Mouse (Mus musculus) heart, embryonic 16.5 days (tissue): Measurements from ENCODE around the gene Rwdd1. TPM values are rescaled to one million over a fixed set of nuclear protein-coding genes. Genes with fewer than 3 reads are reported as not detected.

Experiments used
- polyA plus RNA-seq: library from polyadenylated mRNA; unstranded; fragments of >200 nt; fragmentation: Nextera tagmentation; extraction: Ambion mirVana; gene quantifications from 2 replicates; pipeline ENCODE4 v1.2.1, GENCODE M21; 2015

Rwdd1 gene
- polyA plus RNA-seq, 1 experiment from 2014 or later = 94.5 TPM

Other genes starting within 250 kb of the Rwdd1 start
- not detected in 2 replicates for gene Sult3a2, start 232.9 kb downstream of the Rwdd1 start, polyA plus RNA-seq
- gene Sult3a1, start 161.9 kb downstream of the Rwdd1 start, polyA plus RNA-seq = not detected in 2 replicates
- 0.20 and 0.25 TPM in 2 replicates for gene Rsph4a, start 114.5 kb downstream of the Rwdd1 start, polyA plus RNA-seq
- 13.1 and 14.1 TPM in 2 replicates for gene Zup1, start 68.4 kb downstream of the Rwdd1 start, polyA plus RNA-seq
- not detected in 2 replicates for gene Trappc3l, start 18.0 kb upstream of the Rwdd1 start, polyA plus RNA-seq
- gene Calhm4, start 24.7 kb upstream of the Rwdd1 start, polyA plus RNA-seq = not detected in 2 replicates
- 1.8 TPM in 2 replicates for gene Calhm5, start 76.9 kb upstream of the Rwdd1 start, polyA plus RNA-seq
- 0.59 and 1.8 TPM in 2 replicates for gene Calhm6, start 108.4 kb upstream of the Rwdd1 start, polyA plus RNA-seq
- gene Dse, start 188.1 kb upstream of the Rwdd1 start, polyA plus RNA-seq = 12.2 and 13.9 TPM in 2 replicates